Mouse (Mus musculus) urinary bladder, postnatal 10 days (tissue): ENCODE data around the gene Sema3g.

ENCODE experiments used
- DNase-seq: peaks from one replicate; pipeline ENCODE4 v3.0.0; 2022; ENCODE audit warnings: low spot score

Gene Sema3g

DNA sequence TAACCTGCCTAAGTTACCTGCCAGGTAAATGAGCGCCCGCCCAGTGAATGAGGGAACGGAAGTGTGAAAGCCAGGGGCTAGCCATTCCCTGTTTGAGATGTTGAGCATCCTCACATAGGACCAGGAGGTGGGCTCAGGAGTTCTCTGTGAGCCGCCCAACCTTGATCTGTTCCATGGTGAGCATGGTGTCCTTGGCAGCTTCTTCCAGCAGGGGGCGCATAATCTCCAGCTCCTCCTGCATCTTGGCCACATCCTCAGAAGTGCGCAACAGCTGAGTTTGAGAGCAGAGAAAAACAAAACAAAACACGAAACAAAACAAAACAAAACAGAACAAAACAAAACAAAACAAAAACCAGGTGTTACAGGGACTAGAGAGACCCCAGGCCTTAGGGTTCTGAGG, 54.5 kb downstream of the Sema3g start:
- peak; percentile 34 for DNase-seq
